Mouse (Mus musculus) heart, postnatal 0 days (tissue): ENCODE measurements at regions not wholly inside any gene's neighbourhood (a gene's known extent, or its start where the extent isn't known, plus 50 kb on each side); places are given as distances from the start of the nearest gene placed in this dataset.

ENCODE experiments used
- CTCF ChIP-seq: IDR thresholded peaks from 2 replicates; pipeline ENCODE4 v1.5.1; 2016; ENCODE audit warnings: antibody characterized with exemption, control low read depth, low read depth
- EP300 ChIP-seq: IDR thresholded peaks from 2 replicates; pipeline ENCODE4 v1.6.1; 2016; ENCODE audit warnings: antibody characterized with exemption, low read depth

DNA sequence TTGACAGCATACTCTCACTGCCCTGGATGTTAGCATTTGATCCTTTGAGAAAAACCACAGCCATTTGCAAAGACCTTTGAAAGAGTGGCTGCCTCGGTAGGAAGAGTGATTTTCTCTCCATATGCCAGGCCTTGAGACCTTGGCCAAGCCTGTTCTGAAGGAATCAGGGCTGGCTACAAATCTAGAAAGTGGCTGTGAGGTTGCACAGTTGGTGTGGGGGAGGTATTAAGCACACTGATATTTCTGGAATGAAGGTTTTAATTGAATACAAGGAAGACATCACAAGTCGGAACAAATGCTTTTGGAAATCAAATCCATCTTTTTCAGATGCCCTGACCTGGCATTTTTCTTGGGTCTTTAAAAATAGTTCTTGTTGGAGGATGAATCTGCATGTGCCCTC, 143.5 kb downstream of the Zfp706 start:
- TF ChIP-seq CTCF, result no peak
- TF ChIP-seq EP300, result no peak
